11 mouse cellular contexts compared by ENCODE assay signal in the genomic region with DNA sequence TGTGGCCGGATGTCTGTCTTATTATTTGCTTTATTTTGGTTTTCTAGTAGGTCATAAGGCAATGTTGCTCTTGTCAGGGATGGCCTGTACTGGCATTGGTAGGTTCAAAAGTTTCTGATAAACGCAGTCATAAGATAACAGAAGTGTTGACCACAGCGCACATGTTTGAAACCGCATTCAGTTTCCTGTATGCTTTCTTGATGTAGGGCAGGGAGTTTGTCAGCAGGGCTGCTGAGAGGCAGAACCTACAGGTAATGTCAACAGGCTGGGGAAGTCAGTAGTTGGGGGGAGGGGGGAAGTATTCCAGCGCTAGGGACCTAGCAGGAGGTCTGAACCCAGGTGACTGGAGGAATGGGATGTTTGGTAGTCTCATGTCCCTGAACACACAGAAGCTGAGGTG. TPM values are rescaled to one million over a fixed set of nuclear protein-coding genes. Genes with fewer than 3 reads are reported as not detected.
A peak's percentile ranks its signal among the peaks of the same experiment; 100 is the strongest.
DNase-seq lines count a peak whose midpoint lies in the region; ATAC-seq and TF ChIP-seq lines count a peak whose summit lies in the region.
"Had no signal": no experiment of that assay in that cellular context is flagged by ENCODE, and none has a peak within 500 bp of the region (broad histone marks: within the 10 kb centered on the region; RNA-seq: fewer than 3 reads in every experiment).

No protein-coding gene starts in this region.

- H3K9me3 ChIP-seq in heart, embryonic 15.5 days (replicated peaks): no peaks in the 10 kb centered on the region
- no peaks in the 10 kb centered on the region for H3K9me3 ChIP-seq in liver, embryonic 14.5 days (ENCODE audit: control insufficient read depth, low read length)
- H3K9me3 ChIP-seq in stomach, embryonic 16.5 days (replicated peaks; ENCODE audit: control insufficient read depth, low read length): no peaks in the 10 kb centered on the region
- no peaks in the 10 kb centered on the region for H3K9me3 ChIP-seq in kidney, embryonic 16.5 days (ENCODE audit: low read length)

- no peak overlapping the region for H3K4me2 ChIP-seq in heart, embryonic 15.5 days
- peak overlapping the region; percentile 6 for H3K4me2 ChIP-seq in liver, embryonic 14.5 days (ENCODE audit: low read depth)
- no peak overlapping the region for H3K4me2 ChIP-seq in stomach, embryonic 16.5 days (ENCODE audit: low read depth, low read length)
- no peak overlapping the region for H3K4me2 ChIP-seq in kidney, embryonic 16.5 days (replicated peaks; ENCODE audit: low read depth, low read length)

- no peak for DNase-seq in heart, postnatal 36 days
- peak; percentile 85 for DNase-seq in T-cell, adult 2 months (ENCODE audit: low spot score)
- DNase-seq in liver, embryonic 14.5 days (ENCODE audit: low read depth in 3 of 3, low spot score in 3 of 3): no peak
- DNase-seq in cerebellum, adult 9-10 months: no peak
- no peak for DNase-seq in right cerebral cortex, postnatal 10 days (ENCODE audit: low spot score in 2 of 2)
- DNase-seq: cerebellum, adult 18-20 months; gastrocnemius, postnatal 36 days had no signal

- peaks cover 13% of the 10 kb centered on the region for H3K4me1 ChIP-seq in heart, embryonic 15.5 days (replicated peaks)
- H3K4me1 ChIP-seq in liver, embryonic 14.5 days (replicated peaks; ENCODE audit: control insufficient read depth in 2 of 2, insufficient read depth in 2 of 2, low read length in 1 of 2): peaks cover 14 to 25% of the 10 kb centered on the region in 2 experiments
- H3K4me1 ChIP-seq in stomach, embryonic 16.5 days (ENCODE audit: control insufficient read depth, insufficient read depth, low read length): peaks cover 14% of the 10 kb centered on the region; the same call in 1 of the 2 replicates
- H3K4me1 ChIP-seq in kidney, embryonic 16.5 days (ENCODE audit: insufficient read depth, low read length): no peaks in the 10 kb centered on the region

- intact Hi-C loops in heart, postnatal 36 days (cut with DNase I): no loop called here

- TF ChIP-seq EP300 in liver, embryonic 14.5 days (IDR thresholded peaks at IDR 0.05; ENCODE audit: low read depth): no peak

- peak; percentile 15; the same call in 1 of the 2 replicates for ATAC-seq in heart, embryonic 15.5 days (replicated peaks; ENCODE audit: insufficient number of reproducible peaks, insufficient read depth, low FRiP score, low read depth)
- peak; percentile 38; the same call in 1 of the 2 replicates for ATAC-seq in liver, embryonic 14.5 days (ENCODE audit: insufficient read depth)
- ATAC-seq in stomach, embryonic 16.5 days (ENCODE audit: insufficient read depth, low FRiP score): peak; percentile 28; the same call in 1 of the 2 replicates
- no peak for ATAC-seq in kidney, embryonic 16.5 days (ENCODE audit: low FRiP score, low TSS enrichment)

- no peak overlapping the region for H3K27ac ChIP-seq in heart, embryonic 15.5 days
- peak overlapping the region; percentile 19 for H3K27ac ChIP-seq in liver, embryonic 14.5 days
- H3K27ac ChIP-seq in stomach, embryonic 16.5 days (ENCODE audit: low read length): peak overlapping the region; percentile 75
- H3K27ac ChIP-seq in kidney, embryonic 16.5 days (ENCODE audit: low read length): no peak overlapping the region
- H3K27ac ChIP-seq: kidney, postnatal 0 days had no signal

- no peaks in the 10 kb centered on the region for H3K36me3 ChIP-seq in heart, embryonic 15.5 days
- no peaks in the 10 kb centered on the region for H3K36me3 ChIP-seq in liver, embryonic 14.5 days (replicated peaks; ENCODE audit: control insufficient read depth, insufficient read depth, low read depth)
- no peaks in the 10 kb centered on the region for H3K36me3 ChIP-seq in stomach, embryonic 16.5 days (ENCODE audit: control insufficient read depth, insufficient read depth, low read length)
- H3K36me3 ChIP-seq in kidney, embryonic 16.5 days (ENCODE audit: insufficient read depth, low read length): no peaks in the 10 kb centered on the region

- H3K4me3 ChIP-seq in heart, embryonic 15.5 days: no peak overlapping the region
- no peak overlapping the region for H3K4me3 ChIP-seq in liver, embryonic 14.5 days (ENCODE audit: insufficient read depth in 1 of 2, low read depth in 2 of 2, low read length in 2 of 2)
- no peak overlapping the region for H3K4me3 ChIP-seq in stomach, embryonic 16.5 days (replicated peaks; ENCODE audit: low read length)
- no peak overlapping the region for H3K4me3 ChIP-seq in kidney, embryonic 16.5 days (ENCODE audit: low read length)

- no peak for TF ChIP-seq CTCF in liver, embryonic 14.5 days (IDR thresholded peaks at IDR 0.05; ENCODE audit: low read depth)

- 37% methylated on average over 5 of the region's 5 CpGs for WGBS in heart, embryonic 15.5 days
- WGBS in liver, embryonic 14.5 days (ENCODE audit: insufficient replicate concordance): 7% methylated on average over 5 of the region's 5 CpGs
- WGBS in stomach, embryonic 16.5 days: 42% methylated on average over 5 of the region's 5 CpGs
- 82% methylated on average over 5 of the region's 5 CpGs for WGBS in kidney, embryonic 16.5 days

- no peak overlapping the region for H3K9ac ChIP-seq in heart, embryonic 15.5 days
- peak overlapping the region; percentile 35 for H3K9ac ChIP-seq in liver, embryonic 14.5 days (replicated peaks)
- H3K9ac ChIP-seq in stomach, embryonic 16.5 days (ENCODE audit: low read length): no peak overlapping the region
- no peak overlapping the region for H3K9ac ChIP-seq in kidney, embryonic 16.5 days (replicated peaks; ENCODE audit: low read length)

- no peaks in the 10 kb centered on the region for H3K27me3 ChIP-seq in heart, embryonic 15.5 days
- H3K27me3 ChIP-seq in liver, embryonic 14.5 days (ENCODE audit: control insufficient read depth, insufficient read depth, low read length): no peaks in the 10 kb centered on the region
- H3K27me3 ChIP-seq in stomach, embryonic 16.5 days (ENCODE audit: control insufficient read depth, insufficient read depth, low read length): no peaks in the 10 kb centered on the region
- H3K27me3 ChIP-seq in kidney, embryonic 16.5 days (ENCODE audit: insufficient read depth, low read length): no peaks in the 10 kb centered on the region

RNA-seq across cellular contexts. Expression of a gene that starts 20.8 kb away (rescaled TPM):
- 3.2 and 4.2 TPM in 2 replicates for polyA plus RNA-seq in heart, embryonic 15.5 days (2015; fragmentation: Nextera tagmentation; extraction: Ambion mirVana)
- total RNA-seq in heart, postnatal 36 days (2021): 1 to 10 TPM; 4.2 to 4.7 TPM
- 4.0 and 4.9 TPM in 2 replicates for polyA plus RNA-seq in liver, embryonic 14.5 days (2012; rRNA removed)
- 2.3 and 2.7 TPM in 2 replicates for polyA plus RNA-seq in liver, embryonic 14.5 days (2014; fragmentation: Nextera tagmentation; extraction: Ambion mirVana)
- polyA plus RNA-seq in stomach, embryonic 16.5 days (2015; fragmentation: Nextera tagmentation; extraction: Ambion mirVana): 4.8 and 5.2 TPM in 2 replicates
- polyA plus RNA-seq in kidney, embryonic 16.5 days (2015; fragmentation: Nextera tagmentation; extraction: Ambion mirVana): 5.4 and 5.8 TPM in 2 replicates

Comparison
In these comparisons a context has a peak if more than half of its experiments do, and no peak if none do; other contexts are left out.
1. H3K27ac ChIP-seq: peak in liver, embryonic 14.5 days (single experiment) and stomach, embryonic 16.5 days (single experiment); none in heart, embryonic 15.5 days (single experiment) and kidney, embryonic 16.5 days (single experiment).